Mouse (Mus musculus): ENCODE results near the gene Got1.
A peak's percentile ranks its signal among the peaks of the same experiment; 100 is the strongest.

Got1 gene

GRCm38 (mm10) chr19:43480512-43480911 is 43.9 kb downstream of the Got1 start:
- DNase-seq (ENCODE audit: low spot score in 2 of 2) = no peak

GRCm38 (mm10) chr19:43479431-43479830 is 45.0 kb downstream of the Got1 start:
- no peak for DNase-seq (ENCODE audit: low spot score in 2 of 2)

GRCm38 (mm10) chr19:43478891-43479290 is 45.5 kb downstream of the Got1 start:
- peak in 1 of 2 experiments; percentile 43 for DNase-seq (ENCODE audit: low spot score in 2 of 2)

- no peak for DNase-seq (ENCODE audit: low spot score in 2 of 2)
Measured at GRCm38 (mm10) chr19:43477436-43477835, 47.0 kb downstream of the Got1 start.

GRCm38 (mm10) chr19:43476063-43476462 is 48.3 kb downstream of the Got1 start:
- DNase-seq (ENCODE audit: low spot score in 2 of 2) = no peak

GRCm38 (mm10) chr19:43475642-43476041 is 48.8 kb downstream of the Got1 start:
- no peak for DNase-seq (ENCODE audit: low spot score in 2 of 2)

- no peak for DNase-seq (ENCODE audit: low spot score in 2 of 2)
Measured at GRCm38 (mm10) chr19:43472781-43473180, 51.6 kb downstream of the Got1 start.

GRCm38 (mm10) chr19:43472331-43472730 is 52.1 kb downstream of the Got1 start:
- no peak for DNase-seq (ENCODE audit: low spot score in 2 of 2)

GRCm38 (mm10) chr19:43469333-43469732 is 55.1 kb downstream of the Got1 start:
- no peak for DNase-seq (ENCODE audit: low spot score in 2 of 2)

GRCm38 (mm10) chr19:43467927-43468685 is 56.3 kb downstream of the Got1 start:
- no peak for DNase-seq (ENCODE audit: low spot score in 2 of 2)

- DNase-seq (ENCODE audit: low spot score in 2 of 2) = no peak
Measured at GRCm38 (mm10) chr19:43465601-43466255, 58.7 kb downstream of the Got1 start.

- no peak for DNase-seq (ENCODE audit: low spot score in 2 of 2)
Measured at GRCm38 (mm10) chr19:43465076-43465475, 59.3 kb downstream of the Got1 start.

- no peak for DNase-seq (ENCODE audit: low spot score in 2 of 2)
Measured at GRCm38 (mm10) chr19:43464294-43464687, 60.1 kb downstream of the Got1 start.

- DNase-seq (ENCODE audit: low spot score in 2 of 2) = no peak
Measured at GRCm38 (mm10) chr19:43463546-43464293, 60.7 kb downstream of the Got1 start.

- no peak for DNase-seq (ENCODE audit: low spot score in 2 of 2)
Measured at GRCm38 (mm10) chr19:43462141-43462540, 62.3 kb downstream of the Got1 start.

GRCm38 (mm10) chr19:43460481-43460880 is 63.9 kb downstream of the Got1 start:
- no peak for DNase-seq (ENCODE audit: low spot score in 2 of 2)

- DNase-seq (ENCODE audit: low spot score in 2 of 2) = no peak
Measured at GRCm38 (mm10) chr19:43459948-43460347, 64.5 kb downstream of the Got1 start.

- DNase-seq (ENCODE audit: low spot score in 2 of 2) = no peak
Measured at GRCm38 (mm10) chr19:43453025-43453424, 71.4 kb downstream of the Got1 start.

- no peak for DNase-seq (ENCODE audit: low spot score in 2 of 2)
Measured at GRCm38 (mm10) chr19:43452176-43452575, 72.2 kb downstream of the Got1 start.

- DNase-seq (ENCODE audit: low spot score in 2 of 2) = no peak
Measured at GRCm38 (mm10) chr19:43451563-43451962, 72.8 kb downstream of the Got1 start.
